Comparison of ENCODE assay signal across 16 mouse cellular contexts in genomic region chr8:118381641-118382040, GRCm38 (mm10).
"Had no signal": no experiment of that assay in that cellular context is flagged by ENCODE, and none has a peak within 500 bp of the region (broad histone marks: within the 10 kb centered on the region; RNA-seq: fewer than 3 reads in every experiment).

No protein-coding gene starts in this region.

- H3K9ac ChIP-seq: neural tube, embryonic 13.5 days; neural tube, embryonic 15.5 days; stomach, embryonic 15.5 days had no signal

- H3K27me3 ChIP-seq: neural tube, embryonic 13.5 days; neural tube, embryonic 15.5 days; stomach, embryonic 15.5 days had no signal

- H3K4me3 ChIP-seq: neural tube, embryonic 13.5 days; neural tube, embryonic 15.5 days; stomach, embryonic 15.5 days had no signal

- H3K9me3 ChIP-seq: neural tube, embryonic 13.5 days; neural tube, embryonic 15.5 days; stomach, embryonic 15.5 days had no signal

- DNase-seq: retina, postnatal 1 day; right cerebral cortex, adult 18-20 months; right cerebral cortex, postnatal 14 days; right cerebral cortex, postnatal 25 days; right cerebral cortex, postnatal 4 days; spleen, adult 18-20 months; thymus, adult 18-20 months; thymus, adult 2 months; thymus, postnatal 14 days; thymus, postnatal 25 days; thymus, postnatal 36 days; thymus, postnatal 4 days had no signal

- H3K27ac ChIP-seq: neural tube, embryonic 15.5 days; stomach, embryonic 15.5 days; stomach, postnatal 0 days had no signal

- H3K4me2 ChIP-seq: neural tube, embryonic 13.5 days; neural tube, embryonic 15.5 days; stomach, embryonic 15.5 days had no signal

- H3K36me3 ChIP-seq: neural tube, embryonic 13.5 days; neural tube, embryonic 15.5 days; stomach, embryonic 15.5 days had no signal

- H3K4me1 ChIP-seq: stomach, embryonic 15.5 days had no signal
